Comparison of ENCODE assay signal across 11 mouse cellular contexts in genomic region chr7:30484250-30484649, GRCm38 (mm10). TPM values are rescaled to one million over a fixed set of nuclear protein-coding genes. Genes with fewer than 3 reads are reported as not detected.
DNase-seq lines count a peak whose midpoint lies in the region; ATAC-seq and TF ChIP-seq lines count a peak whose summit lies in the region.
"Had no signal": no experiment of that assay in that cellular context is flagged by ENCODE, and none has a peak within 500 bp of the region (broad histone marks: within the 10 kb centered on the region; RNA-seq: fewer than 3 reads in every experiment).

No protein-coding gene starts in this region.

- no peaks in the 10 kb centered on the region for H3K36me3 ChIP-seq in forebrain, embryonic 10.5 days (replicated peaks)
- H3K36me3 ChIP-seq in forebrain, embryonic 16.5 days (ENCODE audit: control insufficient read depth, insufficient read depth): no peaks in the 10 kb centered on the region
- H3K36me3 ChIP-seq in liver, embryonic 11.5 days (ENCODE audit: control insufficient read depth, insufficient read depth, low read length): no peaks in the 10 kb centered on the region
- H3K36me3 ChIP-seq in limb, embryonic 14.5 days (ENCODE audit: control insufficient read depth, insufficient read depth, low read length): no peaks in the 10 kb centered on the region
- H3K36me3 ChIP-seq: hindbrain, embryonic 12.5 days had no signal

- H3K9me3 ChIP-seq in forebrain, embryonic 10.5 days: no peaks in the 10 kb centered on the region
- no peaks in the 10 kb centered on the region for H3K9me3 ChIP-seq in forebrain, embryonic 16.5 days (ENCODE audit: control insufficient read depth, low read length)
- no peaks in the 10 kb centered on the region for H3K9me3 ChIP-seq in liver, embryonic 11.5 days (ENCODE audit: control insufficient read depth, low read length)
- no peaks in the 10 kb centered on the region for H3K9me3 ChIP-seq in limb, embryonic 14.5 days (ENCODE audit: control insufficient read depth, low read length)
- H3K9me3 ChIP-seq: hindbrain, embryonic 12.5 days had no signal

- ATAC-seq in forebrain, embryonic 16.5 days: no peak
- no peak for ATAC-seq in liver, embryonic 11.5 days (replicated peaks; ENCODE audit: low FRiP score)
- ATAC-seq in limb, embryonic 14.5 days (ENCODE audit: low FRiP score, low read depth): no peak
- no peak for ATAC-seq in cerebellum, adult (ENCODE audit: insufficient number of reproducible peaks, low FRiP score, low TSS enrichment)

- H3K4me2 ChIP-seq in forebrain, embryonic 16.5 days (ENCODE audit: low read length): no peak overlapping the region
- H3K4me2 ChIP-seq in liver, embryonic 11.5 days: no peak overlapping the region
- H3K4me2 ChIP-seq in limb, embryonic 14.5 days (replicated peaks; ENCODE audit: low read depth, low read length, severe bottlenecking): no peak overlapping the region
- H3K4me2 ChIP-seq: hindbrain, embryonic 12.5 days had no signal

- H3K9ac ChIP-seq in forebrain, embryonic 16.5 days (replicated peaks; ENCODE audit: low read depth, low read length): no peak overlapping the region
- H3K9ac ChIP-seq in liver, embryonic 11.5 days (ENCODE audit: low read depth, low read length): no peak overlapping the region
- H3K9ac ChIP-seq in limb, embryonic 14.5 days (ENCODE audit: low read depth, low read length, severe bottlenecking): no peak overlapping the region
- H3K9ac ChIP-seq: hindbrain, embryonic 12.5 days had no signal

- no peak overlapping the region for H3K27ac ChIP-seq in forebrain, embryonic 10.5 days
- H3K27ac ChIP-seq in forebrain, embryonic 16.5 days (ENCODE audit: low read length): no peak overlapping the region
- H3K27ac ChIP-seq in liver, embryonic 11.5 days (ENCODE audit: low read depth, low read length): no peak overlapping the region
- H3K27ac ChIP-seq in limb, embryonic 14.5 days (replicated peaks; ENCODE audit: low read depth, low read length): no peak overlapping the region
- H3K27ac ChIP-seq: hindbrain, embryonic 12.5 days had no signal

- no peaks in the 10 kb centered on the region; the same call in 1 of the 2 replicates for H3K27me3 ChIP-seq in forebrain, embryonic 10.5 days (ENCODE audit: poor library complexity, severe bottlenecking)
- no peaks in the 10 kb centered on the region for H3K27me3 ChIP-seq in forebrain, embryonic 16.5 days (replicated peaks; ENCODE audit: control insufficient read depth, insufficient read depth, low read length)
- peaks cover 4% of the 10 kb centered on the region; the same call in 1 of the 2 replicates for H3K27me3 ChIP-seq in liver, embryonic 11.5 days (replicated peaks; ENCODE audit: control insufficient read depth, insufficient read depth, low read length)
- no peaks in the 10 kb centered on the region for H3K27me3 ChIP-seq in limb, embryonic 14.5 days (ENCODE audit: control insufficient read depth, insufficient read depth, low read length)

- peak; percentile 55 for DNase-seq in forebrain, embryonic 10.5 days (ENCODE audit: extremely low spot score, low spot score)
- DNase-seq in liver (peak; percentile 55), ZHBTc4 (ENCODE audit: low read depth, low spot score) (peak; percentile 62)
- no peak for DNase-seq in liver, embryonic 11.5 days (ENCODE audit: low spot score)
- peak; percentile 65 for DNase-seq in limb, embryonic 14.5 days (ENCODE audit: low spot score)
- DNase-seq in layer of hippocampus, adult 8-10 months (ENCODE audit: low spot score in 2 of 2): no peak

- no peak overlapping the region for H3K4me3 ChIP-seq in forebrain, embryonic 10.5 days
- no peak overlapping the region for H3K4me3 ChIP-seq in forebrain, embryonic 16.5 days (replicated peaks; ENCODE audit: low read length)
- no peak overlapping the region for H3K4me3 ChIP-seq in liver, embryonic 11.5 days (ENCODE audit: low read depth, low read length)
- H3K4me3 ChIP-seq in limb, embryonic 14.5 days (replicated peaks; ENCODE audit: low read length): no peak overlapping the region
- H3K4me3 ChIP-seq: hindbrain, embryonic 12.5 days had no signal

- TF ChIP-seq POLR2A in limb, embryonic 14.5 days (IDR thresholded peaks at IDR 0.05; ENCODE audit: borderline replicate concordance, extremely low read depth, insufficient read depth, insufficient read length): no peak

- WGBS in forebrain, embryonic 10.5 days: 19% methylated on average over 8 of the region's 8 CpGs
- 17% methylated on average over 8 of the region's 8 CpGs for WGBS in forebrain, embryonic 16.5 days
- WGBS in liver, embryonic 11.5 days: 14% methylated on average over 8 of the region's 8 CpGs
- WGBS in limb, embryonic 14.5 days: 11% methylated on average over 8 of the region's 8 CpGs

- no peaks in the 10 kb centered on the region for H3K4me1 ChIP-seq in forebrain, embryonic 10.5 days
- no peaks in the 10 kb centered on the region for H3K4me1 ChIP-seq in forebrain, embryonic 16.5 days (replicated peaks; ENCODE audit: control insufficient read depth, insufficient read depth, low read length)
- H3K4me1 ChIP-seq in liver, embryonic 11.5 days (replicated peaks; ENCODE audit: control insufficient read depth, insufficient read depth, low read length): no peaks in the 10 kb centered on the region
- no peaks in the 10 kb centered on the region for H3K4me1 ChIP-seq in limb, embryonic 14.5 days (ENCODE audit: control insufficient read depth, insufficient read depth, low read length)
- H3K4me1 ChIP-seq: hindbrain, embryonic 12.5 days had no signal

RNA-seq across cellular contexts. Expression of gene Prodh2, which starts 9.2 kb away (rescaled TPM):
- polyA plus RNA-seq in forebrain, embryonic 10.5 days (2016; fragmentation: Nextera tagmentation; extraction: Ambion mirVana): not detected in 2 replicates
- not detected in 2 replicates for polyA plus RNA-seq in forebrain, embryonic 16.5 days (2015; fragmentation: Nextera tagmentation; extraction: Ambion mirVana)
- 19.0 and 19.5 TPM in 2 replicates for polyA plus RNA-seq in liver, embryonic 11.5 days (2014; fragmentation: Nextera tagmentation; extraction: Ambion mirVana)
- 0.04 and 0.11 TPM in 2 replicates for polyA plus RNA-seq in limb, embryonic 14.5 days (2012; rRNA removed)
- polyA plus RNA-seq in limb, embryonic 14.5 days (2014; fragmentation: Nextera tagmentation; extraction: Ambion mirVana): not detected in 2 replicates
- under 1 TPM in 1 of 4 experiments, not detected in 3; 0.56 TPM for total RNA-seq in layer of hippocampus, adult 8-10 months (2022)
- total RNA-seq: left cerebral cortex, postnatal 25 days; midbrain, postnatal 0 days had no signal
- polyA plus RNA-seq: hindbrain, embryonic 12.5 days; midbrain, postnatal 0 days had no signal

RNA-seq across cellular contexts. Expression of gene Nphs1, which starts 26.1 kb away (rescaled TPM):
- 0.07 TPM in 1 of 2 replicates, not detected in the other for polyA plus RNA-seq in forebrain, embryonic 10.5 days (2016; fragmentation: Nextera tagmentation; extraction: Ambion mirVana)
- polyA plus RNA-seq in forebrain, embryonic 16.5 days (2015; fragmentation: Nextera tagmentation; extraction: Ambion mirVana): not detected in 2 replicates
- polyA plus RNA-seq in liver, embryonic 11.5 days (2014; fragmentation: Nextera tagmentation; extraction: Ambion mirVana): 0.26 and 0.27 TPM in 2 replicates
- 0.03 and 0.06 TPM in 2 replicates for polyA plus RNA-seq in limb, embryonic 14.5 days (2012; rRNA removed)
- 0.14 and 0.23 TPM in 2 replicates for polyA plus RNA-seq in limb, embryonic 14.5 days (2014; fragmentation: Nextera tagmentation; extraction: Ambion mirVana)
- total RNA-seq in layer of hippocampus, adult 8-10 months (2022): 1 to 10 TPM; 1.5 to 1.9 (median 1.6) TPM

RNA-seq across cellular contexts. Expression of gene Kirrel2, which starts 26.8 kb away (rescaled TPM):
- polyA plus RNA-seq in forebrain, embryonic 10.5 days (2016; fragmentation: Nextera tagmentation; extraction: Ambion mirVana): 0.29 and 0.52 TPM in 2 replicates
- 0.22 and 0.43 TPM in 2 replicates for polyA plus RNA-seq in forebrain, embryonic 16.5 days (2015; fragmentation: Nextera tagmentation; extraction: Ambion mirVana)
- 0.22 and 0.95 TPM in 2 replicates for polyA plus RNA-seq in liver, embryonic 11.5 days (2014; fragmentation: Nextera tagmentation; extraction: Ambion mirVana)
- polyA plus RNA-seq in limb, embryonic 14.5 days (2012; rRNA removed): 0.06 and 0.13 TPM in 2 replicates
- polyA plus RNA-seq in limb, embryonic 14.5 days (2014; fragmentation: Nextera tagmentation; extraction: Ambion mirVana): 0.07 TPM in 1 of 2 replicates, not detected in the other
- 10 to 100 TPM in 3 of 4 experiments, 1 to 10 TPM in 1; 9.6 to 13.7 (median 11.2) TPM for total RNA-seq in layer of hippocampus, adult 8-10 months (2022)

RNA-seq across cellular contexts. Expression of gene Aplp1, which starts 38.9 kb away (rescaled TPM):
- 25.4 and 33.7 TPM in 2 replicates for polyA plus RNA-seq in forebrain, embryonic 10.5 days (2016; fragmentation: Nextera tagmentation; extraction: Ambion mirVana)
- 584 and 649 TPM in 2 replicates for polyA plus RNA-seq in forebrain, embryonic 16.5 days (2015; fragmentation: Nextera tagmentation; extraction: Ambion mirVana)
- polyA plus RNA-seq in liver, embryonic 11.5 days (2014; fragmentation: Nextera tagmentation; extraction: Ambion mirVana): 18.4 and 19.1 TPM in 2 replicates
- polyA plus RNA-seq in limb, embryonic 14.5 days (2012; rRNA removed): 41.9 and 55.5 TPM in 2 replicates
- 31.4 and 37.4 TPM in 2 replicates for polyA plus RNA-seq in limb, embryonic 14.5 days (2014; fragmentation: Nextera tagmentation; extraction: Ambion mirVana)
- 1,000 to 10,000 TPM; 1,209 to 1,263 (median 1,238) TPM for total RNA-seq in layer of hippocampus, adult 8-10 months (2022)

RNA-seq across cellular contexts. Expression of gene Arhgap33, which starts 50.6 kb away (rescaled TPM):
- 29.7 and 31.9 TPM in 2 replicates for polyA plus RNA-seq in forebrain, embryonic 10.5 days (2016; fragmentation: Nextera tagmentation; extraction: Ambion mirVana)
- polyA plus RNA-seq in forebrain, embryonic 16.5 days (2015; fragmentation: Nextera tagmentation; extraction: Ambion mirVana): 122 and 148 TPM in 2 replicates
- 7.1 and 7.5 TPM in 2 replicates for polyA plus RNA-seq in liver, embryonic 11.5 days (2014; fragmentation: Nextera tagmentation; extraction: Ambion mirVana)
- 66.1 and 91.7 TPM in 2 replicates for polyA plus RNA-seq in limb, embryonic 14.5 days (2012; rRNA removed)
- polyA plus RNA-seq in limb, embryonic 14.5 days (2014; fragmentation: Nextera tagmentation; extraction: Ambion mirVana): 9.7 and 14.2 TPM in 2 replicates
- 100 to 1,000 TPM in 3 of 4 experiments, 10 to 100 TPM in 1; 99.8 to 118 (median 110) TPM for total RNA-seq in layer of hippocampus, adult 8-10 months (2022)

Comparison
In these comparisons a context has a peak if more than half of its experiments do, and no peak if none do; other contexts are left out.
1. DNase-seq: peak in forebrain, embryonic 10.5 days (single experiment), liver (single experiment), ZHBTc4 (single experiment) and limb, embryonic 14.5 days (single experiment); none in liver, embryonic 11.5 days (single experiment) and layer of hippocampus, adult 8-10 months (0 of 2).
2. RNA of gene Prodh2, which starts 9.2 kb away (polyA plus RNA-seq): 19.0 to 19.5 TPM in liver, embryonic 11.5 days; not detected in forebrain, embryonic 16.5 days, not detected in forebrain, embryonic 10.5 days and 0.04 to 0.11 TPM in limb, embryonic 14.5 days; every median in the first group is over 10 times any median in the second.